Mouse (Mus musculus) limb, embryonic 11.5 days (tissue): ENCODE data around the gene Gm10139. TPM values are rescaled to one million over a fixed set of nuclear protein-coding genes. Genes with fewer than 3 reads are reported as not detected.
"Not testable (repeated sequence)": the region's sequence is repeated elsewhere in the genome, so short reads cannot be mapped to it uniquely, and the experiment has no call there.

Experiments
- ATAC-seq: fragments of 200-750 bp; cut with Nextera tagmentation; 2 replicates; pipeline ENCODE4 v1.8.0; 2017; ENCODE audit warnings: low read depth; ENCODE audit not compliant: insufficient number of reproducible peaks, low FRiP score, low TSS enrichment
- DNase-seq: peaks from one replicate; pipeline ENCODE4 v3.0.0-alpha.2; 2015; ENCODE audit warnings: low spot score
- H3K27ac ChIP-seq: fragments of 300-500 bp; sonication (generic); replicated peaks from 2 replicates; pipeline ENCODE4 v1.5.1; 2014; ENCODE audit warnings: low read depth, mild to moderate bottlenecking, low read length
- H3K27me3 ChIP-seq: fragments of 300-500 bp; sonication (generic); 2 replicates; pipeline ENCODE4 v1.6.1; 2014; ENCODE audit warnings: mild to moderate bottlenecking, low read length, mixed read lengths; ENCODE audit not compliant: control insufficient read depth, insufficient read depth
- H3K36me3 ChIP-seq: fragments of 300-500 bp; sonication (generic); 2 replicates; pipeline ENCODE4 v1.6.1; 2014; ENCODE audit warnings: mild to moderate bottlenecking, low read length, moderate library complexity, mixed read lengths; ENCODE audit not compliant: control insufficient read depth, insufficient read depth
- H3K4me1 ChIP-seq: fragments of 300-500 bp; sonication (generic); 2 replicates; pipeline ENCODE4 v1.6.1; 2014; ENCODE audit warnings: low read length, mixed read lengths; ENCODE audit not compliant: control insufficient read depth, insufficient read depth
- H3K4me2 ChIP-seq: fragments of 300-500 bp; sonication (generic); 2 replicates; pipeline ENCODE4 v1.6.1; 2014; ENCODE audit warnings: low read depth, mild to moderate bottlenecking, moderate library complexity; ENCODE audit not compliant: severe bottlenecking
- H3K4me3 ChIP-seq: fragments of 300-500 bp; sonication (generic); 2 replicates; pipeline ENCODE4 v1.5.1; 2014; ENCODE audit warnings: low read depth, low read length
- H3K9ac ChIP-seq: fragments of 300-500 bp; sonication (generic); 2 replicates; pipeline ENCODE4 v1.6.1; 2014; ENCODE audit warnings: mild to moderate bottlenecking, low read length
- H3K9me3 ChIP-seq: fragments of 300-500 bp; sonication (generic); 2 replicates; pipeline ENCODE4 v1.6.1; 2016; ENCODE audit warnings: low read length; ENCODE audit not compliant: control insufficient read depth
- WGBS: fragments of 180-500 bp; shearing (Covaris S2); extraction: QIAGEN DNeasy Blood & Tissue Kit; methylation state at CpG from one replicate; pipeline ENCODE4 v1.1.7; 2014; 5-methylcytosine and 5-hydroxymethylcytosine counted together
- polyA plus RNA-seq: library from polyadenylated mRNA; unstranded; fragments of >200 nt; fragmentation: Nextera tagmentation; extraction: Ambion mirVana; gene quantifications from 2 replicates; pipeline ENCODE4 v1.2.1, GENCODE M21; 2014

Gene Gm10139
- polyA plus RNA-seq, result not detected in 2 replicates

DNA sequence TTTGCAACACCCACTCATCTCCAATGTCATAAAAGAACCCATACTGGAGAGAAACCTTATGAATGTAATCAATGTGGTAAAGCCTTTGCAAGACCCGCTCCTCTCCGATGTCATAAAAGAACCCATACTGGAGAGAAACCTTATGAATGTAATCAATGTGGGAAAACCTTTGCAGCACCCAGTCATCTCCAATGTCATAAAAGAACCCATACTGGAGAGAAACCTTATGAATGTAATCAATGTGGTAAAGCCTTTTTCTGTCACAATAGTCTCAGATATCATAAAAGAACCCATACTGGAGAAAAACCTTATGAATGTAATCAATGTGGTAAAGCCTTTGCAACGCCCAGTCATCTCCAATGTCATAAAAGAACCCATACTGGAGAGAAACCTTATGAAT lies at the start of gene Gm10139:
Gm10139 (plus strand) TSS at position 301 of the 400 bp plus-strand sequence.
- H3K4me1 ChIP-seq, DNase-seq, H3K27ac ChIP-seq, H3K27me3 ChIP-seq, ATAC-seq, H3K4me2 ChIP-seq, H3K36me3 ChIP-seq, H3K9me3 ChIP-seq, H3K4me3 ChIP-seq, H3K9ac ChIP-seq: not testable (repeated sequence)
- 60% methylated on average over 1 of the region's 3 CpGs for WGBS

DNA sequence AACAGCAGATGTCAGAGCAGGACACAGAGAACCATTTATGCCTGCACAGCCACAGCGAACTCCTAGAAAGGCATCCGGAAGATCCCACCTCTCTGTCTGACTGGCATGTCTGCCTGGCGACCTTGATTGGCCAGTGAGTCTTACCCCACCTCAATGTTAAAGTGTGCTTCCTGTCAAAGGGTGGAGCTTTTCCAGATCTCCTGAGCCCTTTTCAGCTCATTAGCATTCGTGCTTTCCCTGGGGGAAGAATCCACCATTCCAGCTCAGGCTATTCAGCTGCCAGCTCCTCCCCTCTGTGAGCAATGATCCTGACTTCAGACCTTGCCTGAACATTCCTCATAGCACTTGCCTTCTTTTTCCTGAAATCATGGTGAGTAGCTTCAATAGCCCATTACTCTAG lies 45.2 kb downstream of the Gm10139 start:
- H3K4me1 ChIP-seq, H3K4me2 ChIP-seq, H3K27ac ChIP-seq, H3K27me3 ChIP-seq, H3K9ac ChIP-seq, DNase-seq, H3K9me3 ChIP-seq, H3K4me3 ChIP-seq, ATAC-seq, H3K36me3 ChIP-seq: not testable (repeated sequence)
- 85% methylated on average over 4 of the region's 4 CpGs for WGBS

Other genes with a start within 250 kb of the Gm10139 start
- 19.7 and 23.0 TPM in 2 replicates for gene Zfp369, start 233.9 kb upstream of the Gm10139 start, polyA plus RNA-seq